Mouse (Mus musculus): ENCODE measurements around the gene Smtnl2.
"Not testable (repeated sequence)": the region's sequence is repeated elsewhere in the genome, so short reads cannot be mapped to it uniquely, and the experiment has no call there.

Gene Smtnl2

GRCm38 (mm10) chr11:72354971-72355728, 56.4 kb downstream of the Smtnl2 start:
- peak; percentile 70 for DNase-seq

GRCm38 (mm10) chr11:72353186-72353585, 58.3 kb downstream of the Smtnl2 start:
- DNase-seq: no peak

GRCm38 (mm10) chr11:72352272-72352671, 59.2 kb downstream of the Smtnl2 start:
- no peak for DNase-seq

GRCm38 (mm10) chr11:72349652-72350051, 61.9 kb downstream of the Smtnl2 start:
- peak; percentile 44 for DNase-seq

- peak; percentile 60 for DNase-seq
Observed at GRCm38 (mm10) chr11:72349016-72349415, 62.5 kb downstream of the Smtnl2 start.

GRCm38 (mm10) chr11:72348563-72348962, 63.0 kb downstream of the Smtnl2 start:
- peak; percentile 62 for DNase-seq

GRCm38 (mm10) chr11:72344486-72344885, 67.0 kb downstream of the Smtnl2 start:
- DNase-seq: peak; percentile 73

- DNase-seq: peak; percentile 74
Observed at GRCm38 (mm10) chr11:72343904-72344303, 67.6 kb downstream of the Smtnl2 start.

- DNase-seq: not testable (repeated sequence)
Observed at GRCm38 (mm10) chr11:72343238-72343625, 68.3 kb downstream of the Smtnl2 start.

GRCm38 (mm10) chr11:72342549-72343237, 68.8 kb downstream of the Smtnl2 start:
- peak; percentile 80 for DNase-seq

- no peak for DNase-seq
Observed at GRCm38 (mm10) chr11:72339716-72340115, 71.8 kb downstream of the Smtnl2 start.
